Mouse (Mus musculus) E14TG2a.4 (cell line): ENCODE data around the gene Orm1.

Experiments used
- CTCF ChIP-seq: conservative IDR thresholded peaks from 2 replicates; pipeline ENCODE4 v1.5.1; 2014; ENCODE audit warnings: low read length
- NANOG ChIP-seq: IDR thresholded peaks from 2 replicates; pipeline ENCODE4 v1.6.1; 2014; ENCODE audit warnings: borderline replicate concordance, low read length, mixed read lengths

DNA sequence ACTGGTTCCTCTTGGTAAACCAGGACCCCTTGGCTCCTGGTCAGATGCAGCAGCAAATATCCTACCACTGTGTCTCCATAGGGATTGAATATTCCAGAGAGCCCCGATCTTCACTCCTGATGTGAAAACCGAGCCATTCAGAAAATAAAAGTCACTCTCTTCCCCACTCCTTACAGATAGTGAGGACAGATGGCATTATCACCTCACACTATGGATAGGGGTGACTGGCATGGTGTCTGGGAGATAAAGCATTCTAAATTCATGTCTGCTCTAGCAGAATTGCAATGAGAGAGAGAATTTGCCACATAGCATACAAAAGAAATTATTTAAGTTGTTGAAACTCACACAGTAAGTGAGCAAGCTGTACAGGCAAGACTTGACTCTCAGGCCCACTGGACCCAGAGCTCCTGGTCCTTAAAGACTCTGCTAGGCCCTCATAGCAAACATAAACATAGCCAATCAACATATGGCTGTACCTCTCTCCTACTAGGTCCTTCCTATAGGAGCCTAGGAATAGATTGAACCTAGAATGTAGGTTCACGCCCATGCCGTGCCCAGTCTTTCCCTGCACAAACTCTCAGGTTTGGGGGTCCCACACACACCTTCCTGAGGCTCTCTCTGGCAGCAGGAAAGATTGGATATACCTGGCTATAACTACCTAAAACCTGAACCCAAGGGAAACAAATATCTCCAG is 38.5 kb downstream of the Orm1 start:
- TF ChIP-seq CTCF (no peak), NANOG (no peak)
